Mouse (Mus musculus): ENCODE results near the gene Gm15023.

The Gm15023 gene

DNA sequence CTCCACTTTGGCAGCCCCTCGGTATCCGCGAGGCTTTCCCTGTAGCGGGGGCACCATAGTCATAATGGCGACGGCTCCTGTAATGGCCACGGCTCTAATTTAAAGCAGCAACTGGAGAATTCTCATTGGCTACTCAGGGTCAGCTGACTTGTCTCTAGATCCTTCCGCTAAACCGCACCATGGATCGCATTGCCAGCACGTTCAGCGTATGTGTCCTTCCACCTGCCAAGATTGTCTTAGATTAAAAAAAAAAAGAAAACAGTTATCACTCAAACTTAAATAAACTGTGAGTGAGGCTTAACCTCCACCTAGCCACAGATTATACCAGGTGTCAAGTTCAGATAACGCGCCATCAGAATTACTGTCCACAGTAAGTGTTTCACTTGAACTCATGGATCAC, at the start of gene Gm15023:
Gm15023 (minus strand) TSS at position 101 of the 400 bp plus-strand sequence.
- 100% methylated on average over 6 of the region's 14 CpGs for WGBS

DNA sequence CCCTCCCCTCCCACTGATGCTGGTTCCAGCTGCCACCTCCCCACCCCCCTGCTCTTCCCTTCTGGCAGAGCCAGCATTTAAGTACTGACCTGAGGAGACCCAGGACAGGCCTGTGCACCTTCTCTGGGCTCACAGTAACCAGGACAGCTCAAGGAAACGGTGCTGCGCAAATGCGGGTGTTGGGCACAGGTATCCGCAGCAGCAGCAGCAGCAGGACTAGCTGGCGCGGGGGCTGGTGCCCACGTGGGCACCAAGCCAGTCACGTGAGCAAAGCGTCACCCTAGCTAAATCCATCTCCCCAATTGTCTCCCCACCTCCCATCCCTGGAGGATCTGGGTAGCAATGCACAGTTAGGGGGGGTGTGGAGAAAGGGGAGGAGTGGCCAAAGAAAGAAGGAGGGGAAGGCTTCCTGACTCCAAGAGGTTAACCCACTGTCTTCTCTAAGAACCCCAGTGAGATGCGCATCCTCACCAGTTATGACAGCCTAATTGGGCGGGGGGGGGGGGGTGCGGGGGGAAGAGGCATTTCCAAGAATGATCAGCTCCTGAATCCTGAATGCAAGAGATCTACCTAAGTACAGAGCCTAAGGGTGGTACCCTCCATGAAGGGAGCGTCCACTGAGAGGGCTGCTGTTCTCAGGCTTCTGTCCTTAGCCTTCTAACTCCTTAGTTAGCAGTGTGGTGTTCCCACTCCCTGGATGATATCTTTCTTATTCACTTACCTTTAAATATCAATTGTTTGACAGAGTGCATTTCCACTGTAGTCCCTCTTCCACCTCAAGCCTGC, 33.2 kb upstream of the Gm15023 start, which contains the start of gene Tceal6:
Tceal6 (minus strand) TSS at position 252 of the 786 bp plus-strand sequence.
- WGBS: 13% methylated on average over 11 of the region's 13 CpGs

DNA sequence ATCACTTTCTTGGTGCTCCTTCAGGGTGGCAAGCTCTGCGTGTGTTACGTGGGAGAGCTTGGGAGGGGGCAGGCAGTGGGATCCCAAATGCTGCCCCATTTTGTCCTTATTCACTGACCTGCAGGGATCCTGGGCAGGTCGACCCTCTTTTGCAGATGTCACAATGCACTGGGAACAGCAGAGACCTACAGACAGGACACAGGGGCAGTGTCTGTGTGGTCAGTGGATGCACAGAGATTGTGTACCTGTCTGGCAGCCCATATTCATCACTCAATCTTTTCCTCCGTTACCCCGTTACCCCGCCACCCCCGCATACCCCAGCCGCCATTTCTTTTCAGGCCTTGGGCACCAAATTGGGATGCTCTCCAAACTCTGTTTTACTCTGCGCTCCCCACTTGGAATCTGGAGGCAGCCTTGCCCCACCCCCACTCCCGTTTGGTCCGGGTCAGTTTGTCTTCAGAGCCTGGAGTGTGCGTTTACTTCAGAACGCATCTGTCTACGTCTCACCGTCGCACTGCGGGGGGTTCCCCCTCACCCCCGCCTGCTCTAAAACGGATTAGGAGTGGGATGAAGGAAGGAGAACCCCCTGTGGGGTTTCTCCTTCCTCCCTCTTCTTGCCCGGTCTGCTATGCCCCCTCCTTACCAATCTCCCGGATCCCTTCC, 32.5 kb upstream of the Gm15023 start:
- 1% methylated on average over 21 of the region's 21 CpGs for WGBS

DNA sequence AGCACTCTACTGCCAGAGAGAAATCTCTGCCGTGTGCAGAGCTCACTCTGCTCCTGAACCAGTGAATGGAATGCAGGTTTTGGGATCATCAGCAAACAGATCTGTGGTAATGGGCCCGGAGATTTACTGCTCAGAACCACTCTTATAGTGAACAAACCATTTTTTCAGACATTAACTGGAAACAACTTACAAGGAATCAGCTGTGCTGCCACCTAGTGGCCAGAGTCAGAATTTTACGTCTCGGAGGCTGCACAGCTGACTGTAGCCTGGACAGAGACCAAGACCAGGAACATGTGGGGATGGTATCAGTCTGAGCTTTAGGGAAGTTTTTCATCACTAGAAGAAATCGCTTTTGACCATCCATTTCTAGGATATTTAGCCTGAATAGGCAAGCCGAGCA, 12.5 kb upstream of the Gm15023 start:
- WGBS: no CpG with 5 or more reads among the region's 6 CpGs

DNA sequence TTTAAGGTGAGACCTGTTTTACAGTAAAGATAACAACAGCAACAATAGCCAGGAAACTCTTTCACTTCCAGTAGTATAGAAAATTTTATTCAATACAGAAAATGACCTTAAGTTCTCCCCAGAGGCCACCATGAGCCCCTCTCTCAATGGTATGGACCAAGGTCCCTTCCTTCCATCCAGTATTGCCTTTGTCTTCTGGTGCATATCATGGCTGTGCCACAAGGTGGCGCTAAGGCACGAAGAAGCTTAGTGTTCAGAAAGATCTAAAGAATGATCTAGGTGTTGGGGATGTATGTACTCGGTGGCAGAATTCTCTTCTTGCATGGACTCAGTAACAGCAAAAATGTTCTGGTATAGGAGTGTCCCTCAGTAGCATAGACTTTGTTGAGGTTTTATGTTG, 11.2 kb upstream of the Gm15023 start:
- WGBS: no CpG with 5 or more reads among the region's 3 CpGs

Measured in cerebral cortex, adult 2 months (tissue).